Mouse (Mus musculus) heart, postnatal 0 days (tissue): ENCODE data around the gene Rai14. TPM values are rescaled to one million over a fixed set of nuclear protein-coding genes. Genes with fewer than 3 reads are reported as not detected.

Experiments
- ATAC-seq: fragments of 200-750 bp; cut with Nextera tagmentation; 2 replicates; pipeline ENCODE4 v1.8.0; 2017; ENCODE audit warnings: low read depth, moderate number of reproducible peaks, moderate library complexity; ENCODE audit not compliant: insufficient read depth
- DNase-seq: peaks from one replicate; pipeline ENCODE4 v3.0.0-alpha.2; 2016; ENCODE audit warnings: low spot score
- H3K27ac ChIP-seq: fragments of 300-500 bp; sonication (generic); 2 replicates; pipeline ENCODE4 v1.5.1; 2014; ENCODE audit warnings: low read depth, mild to moderate bottlenecking
- H3K27me3 ChIP-seq: fragments of 300-500 bp; sonication (generic); 2 replicates; pipeline ENCODE4 v1.6.1; 2014; ENCODE audit warnings: low read length, mixed read lengths; ENCODE audit not compliant: control insufficient read depth, insufficient read depth
- H3K36me3 ChIP-seq: fragments of 300-500 bp; sonication (generic); replicated peaks from 2 replicates; pipeline ENCODE4 v1.6.1; 2014; ENCODE audit warnings: low read length, mixed read lengths; ENCODE audit not compliant: control insufficient read depth, insufficient read depth
- H3K4me1 ChIP-seq: fragments of 300-500 bp; sonication (generic); 2 replicates; pipeline ENCODE4 v1.6.1; 2014; ENCODE audit warnings: antibody characterized with exemption; ENCODE audit not compliant: control insufficient read depth, insufficient read depth
- H3K4me2 ChIP-seq: fragments of 300-500 bp; sonication (generic); 2 replicates; pipeline ENCODE4 v1.6.1; 2014; ENCODE audit warnings: low read depth, mild to moderate bottlenecking, low read length, moderate library complexity
- H3K4me3 ChIP-seq: fragments of 300-500 bp; sonication (generic); 2 replicates; pipeline ENCODE4 v1.5.1; 2014; ENCODE audit warnings: low read depth, low read length
- H3K9ac ChIP-seq: fragments of 300-500 bp; sonication (generic); replicated peaks from 2 replicates; pipeline ENCODE4 v1.6.1; 2014; ENCODE audit warnings: low read depth, low read length, mixed read lengths
- H3K9me3 ChIP-seq: fragments of 300-500 bp; sonication (generic); replicated peaks from 2 replicates; pipeline ENCODE4 v1.6.1; 2016; ENCODE audit warnings: low read length; ENCODE audit not compliant: control insufficient read depth
- CTCF ChIP-seq: IDR thresholded peaks from 2 replicates; pipeline ENCODE4 v1.5.1; 2016; ENCODE audit warnings: antibody characterized with exemption, control low read depth, low read depth
- EP300 ChIP-seq: IDR thresholded peaks from 2 replicates; pipeline ENCODE4 v1.6.1; 2016; ENCODE audit warnings: antibody characterized with exemption, low read depth
- WGBS: fragments of 180-500 bp; shearing (Covaris S2); extraction: QIAGEN DNeasy Blood & Tissue Kit; methylation state at CpG from one replicate; pipeline ENCODE4 v1.1.7; 2014; 5-methylcytosine and 5-hydroxymethylcytosine counted together
- polyA plus RNA-seq: library from polyadenylated mRNA; unstranded; fragments of >200 nt; fragmentation: Nextera tagmentation; extraction: Ambion mirVana; gene quantifications from 2 replicates; pipeline ENCODE4 v1.2.1, GENCODE M21; 2015
- total RNA-seq: library from RNA; depleted of rRNA; stranded (reverse); fragments of >200 nt; gene quantifications from 2 replicates; pipeline ENCODE4 v1.2.3, GENCODE M21; 2014; ENCODE audit warnings: low replicate concordance

Rai14 gene
- total and polyA plus RNA-seq, 2 experiments from 2014 or later = 4.1 to 8.9 TPM

DNA sequence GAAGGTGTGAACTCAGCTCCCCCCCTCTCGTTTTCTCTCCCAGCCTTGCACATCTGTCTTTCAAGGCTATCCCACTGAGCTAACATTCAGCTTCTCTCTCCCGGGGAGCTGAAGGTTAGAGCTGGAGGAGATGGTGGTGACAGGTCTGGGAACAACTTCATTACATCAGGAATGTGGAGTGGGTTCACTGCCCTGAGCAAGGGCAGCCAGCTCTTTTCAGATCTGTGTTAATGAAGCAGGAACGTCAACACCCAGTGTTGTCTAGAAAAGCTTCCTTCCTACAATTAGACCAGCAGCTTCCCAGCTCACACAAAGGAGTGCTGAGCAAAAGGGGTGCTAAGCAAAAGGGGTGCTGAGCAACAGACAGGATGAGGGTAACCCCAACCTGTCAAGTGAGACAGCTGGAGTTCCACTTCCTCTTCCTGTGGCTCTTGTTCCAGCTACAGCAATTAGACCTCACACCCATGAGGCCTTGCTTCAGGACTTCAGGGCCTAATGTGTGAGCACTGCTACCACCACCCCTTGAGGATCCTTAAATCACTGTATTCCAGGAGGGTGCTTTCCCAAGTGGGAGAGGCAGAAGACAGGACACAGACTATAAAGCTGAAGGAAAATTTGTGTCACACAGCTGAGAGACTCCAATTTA is 52.3 kb downstream of the Rai14 start:
- Histone ChIP-seq H3K27me3 (0 out of 2 replicates have a peak, but pooled peaks cover 7% of the 10 kb centered on the region), H3K4me3 (no peak overlapping the region), H3K9ac (no peak overlapping the region), H3K27ac (no peak overlapping the region), H3K9me3 (no peaks in the 10 kb centered on the region), H3K36me3 (no peaks in the 10 kb centered on the region), H3K4me1 (peaks cover 5% of the 10 kb centered on the region), H3K4me2 (no peak overlapping the region)
- TF ChIP-seq EP300 (no peak), CTCF (no peak)
- DNase-seq (peak; percentile 39), ATAC-seq (peak; percentile 70)
- WGBS = 17% methylated on average over 3 of the region's 3 CpGs

DNA sequence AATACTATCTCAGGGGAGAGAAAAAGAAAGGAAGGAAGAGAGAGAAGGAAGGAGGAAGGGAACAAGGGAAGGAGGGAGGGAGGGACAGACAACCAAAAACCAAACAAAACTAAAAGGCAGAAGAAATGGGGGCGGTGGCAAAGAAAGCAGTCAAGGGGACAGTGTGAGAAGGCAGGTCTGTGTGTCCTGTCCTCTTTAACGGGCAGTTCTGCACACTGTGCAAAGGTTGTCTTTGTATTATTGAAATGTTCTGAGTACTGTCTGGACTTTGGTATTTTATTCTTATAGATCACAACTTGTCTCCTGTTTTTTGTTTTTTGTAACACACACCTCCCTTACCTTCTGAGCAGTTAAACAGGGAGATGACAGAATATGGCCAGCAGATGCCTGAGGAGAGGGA is 55.6 kb downstream of the Rai14 start:
- no peak for TF ChIP-seq EP300
- TF ChIP-seq CTCF = no peak
- no peaks in the 10 kb centered on the region for H3K36me3 ChIP-seq
- ATAC-seq (no peak), DNase-seq (no peak)
- H3K9ac ChIP-seq = no peak overlapping the region
- no peak overlapping the region for H3K4me2 ChIP-seq
- 73% methylated on average over 2 of the region's 2 CpGs for WGBS
- H3K4me1 ChIP-seq = no peaks in the 10 kb centered on the region; the same call in 1 of the 2 replicates
- H3K9me3 ChIP-seq = no peaks in the 10 kb centered on the region
- H3K27me3 ChIP-seq = 0 out of 2 replicates have a peak, but pooled peaks cover 9% of the 10 kb centered on the region
- no peak overlapping the region for H3K4me3 ChIP-seq
- no peak overlapping the region for H3K27ac ChIP-seq

DNA sequence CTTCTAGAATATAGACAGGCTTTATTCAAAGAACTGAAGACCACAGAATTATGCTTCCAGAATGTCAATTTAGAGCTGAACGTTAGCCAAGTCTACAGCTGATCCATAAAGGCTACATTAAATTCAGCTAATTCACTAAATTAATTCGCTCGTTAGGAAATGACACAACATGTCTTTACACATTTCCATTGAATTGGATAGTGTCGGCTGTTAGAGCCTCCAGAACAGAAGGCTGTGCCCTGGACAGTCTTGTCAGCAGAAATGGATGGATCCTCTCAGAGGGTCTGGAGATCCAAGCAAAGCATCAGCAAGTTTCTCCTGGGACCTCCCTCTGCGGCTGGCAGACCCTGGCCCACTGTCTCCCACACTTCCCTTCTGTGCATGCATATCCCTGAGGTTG is 58.3 kb downstream of the Rai14 start:
- Histone ChIP-seq H3K27me3 (0 out of 2 replicates have a peak, but pooled peaks cover 8% of the 10 kb centered on the region), H3K4me2 (no peak overlapping the region), H3K9ac (no peak overlapping the region), H3K9me3 (no peaks in the 10 kb centered on the region), H3K4me3 (no peak overlapping the region), H3K27ac (no peak overlapping the region), H3K4me1 (no peaks in the 10 kb centered on the region), H3K36me3 (no peaks in the 10 kb centered on the region)
- ATAC-seq (no peak), DNase-seq (no peak)
- TF ChIP-seq CTCF (no peak), EP300 (no peak)
- 88% methylated on average over 5 of the region's 5 CpGs for WGBS

DNA sequence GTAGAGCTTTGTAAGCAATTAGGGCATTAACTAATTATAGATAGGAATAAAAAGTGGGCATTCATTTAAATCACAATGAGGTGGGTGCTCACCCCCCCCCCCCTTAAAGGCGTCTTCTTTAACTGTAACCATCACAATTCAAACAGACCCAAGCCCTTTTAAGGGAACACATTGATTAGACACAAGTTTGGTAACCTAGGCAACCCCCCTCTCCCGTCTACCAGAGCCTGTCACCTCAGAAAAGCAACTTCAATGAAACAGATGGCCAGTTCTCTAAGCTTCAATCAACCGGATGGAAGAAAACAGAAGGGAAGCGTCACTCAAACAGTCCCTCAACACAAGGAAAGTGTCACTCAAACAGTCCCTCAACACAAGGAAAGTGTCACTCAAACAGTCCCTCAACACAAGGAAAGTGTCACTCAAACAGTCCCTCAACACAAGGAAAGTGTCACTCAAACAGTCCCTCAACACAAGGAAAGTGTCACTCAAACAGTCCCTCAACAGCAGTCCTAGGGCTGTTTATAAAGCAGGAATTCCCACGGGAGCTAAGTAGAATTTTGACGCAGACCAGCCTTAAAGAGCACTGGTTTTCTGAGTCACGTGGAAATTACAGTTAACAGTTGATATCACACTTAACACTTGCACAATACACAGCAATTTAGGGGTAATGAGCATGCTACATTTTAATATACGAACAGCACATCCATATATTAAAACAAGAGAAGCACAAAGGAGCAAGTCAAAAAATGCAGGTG is 59.1 kb downstream of the Rai14 start:
- no peak for TF ChIP-seq EP300
- TF ChIP-seq CTCF = no peak
- Histone ChIP-seq H3K9ac (no peak overlapping the region), H3K36me3 (no peaks in the 10 kb centered on the region), H3K4me2 (no peak overlapping the region), H3K27me3 (0 out of 2 replicates have a peak, but pooled peaks cover 8% of the 10 kb centered on the region), H3K27ac (no peak overlapping the region), H3K4me3 (no peak overlapping the region), H3K9me3 (no peaks in the 10 kb centered on the region), H3K4me1 (no peaks in the 10 kb centered on the region)
- WGBS = 45% methylated on average over 8 of the region's 8 CpGs
- no peak for ATAC-seq
- DNase-seq = no peak

DNA sequence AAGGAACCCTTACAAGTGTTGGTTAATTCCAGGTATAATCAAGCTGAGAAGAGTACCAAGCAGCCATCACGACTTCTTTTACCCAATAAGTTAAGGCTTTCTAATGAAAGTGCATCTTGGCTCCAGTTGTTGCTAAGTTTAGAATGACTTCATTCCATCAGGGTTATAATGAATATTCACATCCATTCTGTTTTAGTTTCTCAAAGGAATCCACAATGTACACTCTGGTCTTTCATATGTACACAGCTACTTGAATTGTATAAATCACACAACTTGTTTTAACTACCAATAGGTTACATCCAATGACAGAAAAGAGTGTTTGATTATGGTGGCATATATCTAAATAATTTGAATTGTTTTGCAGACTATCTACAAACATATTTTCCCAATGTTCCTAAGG is 59.7 kb downstream of the Rai14 start:
- H3K4me2 ChIP-seq = no peak overlapping the region
- DNase-seq = no peak
- H3K4me3 ChIP-seq = no peak overlapping the region
- no peak overlapping the region for H3K9ac ChIP-seq
- no peak for TF ChIP-seq CTCF
- TF ChIP-seq EP300 = no peak
- ATAC-seq = no peak
- 71% methylated on average over 1 of the region's 1 CpGs for WGBS
- H3K4me1 ChIP-seq = no peaks in the 10 kb centered on the region
- H3K36me3 ChIP-seq = no peaks in the 10 kb centered on the region
- H3K27ac ChIP-seq = no peak overlapping the region
- no peaks in the 10 kb centered on the region for H3K9me3 ChIP-seq
- 0 out of 2 replicates have a peak, but pooled peaks cover 8% of the 10 kb centered on the region for H3K27me3 ChIP-seq
